Mouse (Mus musculus) erythroblast, embryonic 14.5 days (primary cell): ENCODE measurements around the gene Cd2. TPM values are rescaled to one million over a fixed set of nuclear protein-coding genes. Genes with fewer than 3 reads are reported as not detected.

Source experiments
- H3K27me3 ChIP-seq: 2 replicates; pipeline ENCODE4 v1.6.1; 2012; ENCODE audit warnings: inconsistent platforms; ENCODE audit not compliant: control insufficient read depth
- H3K36me3 ChIP-seq: 2 replicates; pipeline ENCODE4 v1.6.1; 2012; ENCODE audit warnings: mild to moderate bottlenecking, inconsistent platforms; ENCODE audit not compliant: control insufficient read depth
- H3K4me1 ChIP-seq: 2 replicates; pipeline ENCODE4 v1.6.1; 2012; ENCODE audit warnings: inconsistent platforms; ENCODE audit not compliant: control insufficient read depth
- H3K4me3 ChIP-seq: replicated peaks from 2 replicates; pipeline ENCODE3; 2012; ENCODE audit warnings: moderate library complexity, mild to moderate bottlenecking, inconsistent platforms
- H3K9me3 ChIP-seq: 2 replicates; pipeline ENCODE4 v1.6.1; 2012; ENCODE audit warnings: low read length, inconsistent platforms, mixed read lengths; ENCODE audit not compliant: control insufficient read depth
- GATA1 ChIP-seq: IDR thresholded peaks from 2 replicates; pipeline ENCODE4 v1.6.1; 2012; ENCODE audit warnings: low read length, inconsistent platforms, mixed read lengths
- TAL1 ChIP-seq: IDR thresholded peaks from 3 replicates; pipeline ENCODE4 v1.6.1; 2012; ENCODE audit warnings: low read length, inconsistent platforms, mixed read lengths
- polyA plus RNA-seq: library from polyadenylated mRNA; stranded (reverse); fragments of >175 nt; gene quantifications from 2 replicates; pipeline ENCODE4 v1.2.3, GENCODE M21; 2012

The Cd2 gene
- polyA plus RNA-seq, 1 experiment: not detected

DNA sequence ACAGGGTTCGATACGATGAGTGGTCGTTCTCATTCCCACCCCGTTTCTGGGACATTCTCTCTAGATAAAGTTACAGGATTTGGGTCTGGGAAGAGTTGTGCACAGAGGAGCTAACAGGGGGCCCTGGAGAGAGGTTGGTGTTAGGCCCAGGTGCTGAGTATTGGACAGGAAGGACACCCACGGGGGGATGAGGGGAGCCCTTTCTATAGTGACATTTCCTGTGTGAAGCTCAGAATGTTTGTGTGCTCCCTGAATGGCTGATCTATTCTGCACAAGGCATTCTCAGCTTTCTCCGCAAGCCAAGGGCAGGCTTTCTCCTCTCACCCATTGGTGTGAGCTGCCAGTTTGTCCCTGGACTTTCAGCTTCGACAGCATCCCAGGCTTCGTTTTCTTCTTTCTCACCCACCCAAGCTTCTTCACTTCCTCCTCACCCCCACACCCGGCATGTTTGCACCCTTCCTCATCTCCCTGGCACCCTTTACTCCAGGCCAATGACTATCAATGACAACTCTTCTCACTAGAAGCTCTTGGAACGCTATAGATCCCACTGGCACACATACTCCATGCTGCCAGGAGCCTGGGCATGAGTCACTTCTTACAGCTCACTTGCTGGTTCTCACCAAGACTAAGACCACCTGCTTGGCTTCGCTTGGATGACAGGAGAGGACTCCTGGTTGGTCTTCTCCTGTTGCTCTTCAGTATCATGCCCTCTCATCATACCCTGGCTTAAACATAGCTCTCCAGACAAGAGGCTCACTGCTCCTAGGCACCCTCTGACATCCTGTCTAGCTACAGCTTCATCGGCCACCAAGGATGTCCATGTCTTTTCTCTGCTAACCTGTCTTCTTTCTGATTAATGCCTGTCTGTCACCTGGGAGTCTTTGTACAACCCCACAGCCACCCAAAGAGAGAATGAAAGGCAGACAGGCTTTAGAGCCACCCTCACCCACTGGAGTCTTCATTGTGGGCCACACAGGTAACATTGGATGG, 1.1 kb downstream of the Cd2 start:
- Histone ChIP-seq H3K27me3 (0 out of 2 replicates have a peak, but pooled peaks cover 2% of the 10 kb centered on the region), H3K4me3 (no peak overlapping the region), H3K4me1 (no peaks in the 10 kb centered on the region), H3K9me3 (no peaks in the 10 kb centered on the region), H3K36me3 (no peaks in the 10 kb centered on the region)
- no peak for TF ChIP-seq GATA1

DNA sequence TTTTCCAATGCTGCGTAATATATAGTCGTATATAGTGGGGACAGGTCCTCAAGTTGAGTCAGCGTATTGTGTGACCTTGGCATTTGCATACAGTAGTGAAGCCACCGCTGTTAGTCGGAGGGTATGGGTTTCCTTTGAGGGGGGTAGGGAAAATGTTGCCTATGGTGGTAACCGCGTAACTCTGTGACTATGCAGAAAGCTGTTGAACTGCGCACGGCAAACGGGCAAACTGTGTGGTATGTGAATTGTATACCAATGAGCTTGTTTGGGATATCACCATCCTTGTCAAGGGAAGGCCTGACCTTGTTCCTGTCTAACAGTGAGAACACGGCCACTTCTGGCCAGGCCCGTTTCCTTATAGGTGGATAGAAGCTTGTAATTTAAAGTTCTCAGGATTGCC, 1.9 kb downstream of the Cd2 start:
- no peaks in the 10 kb centered on the region for H3K9me3 ChIP-seq
- no peak overlapping the region for H3K4me3 ChIP-seq
- TF ChIP-seq GATA1 (no peak), TAL1 (no peak)
- H3K27me3 ChIP-seq: no peaks in the 10 kb centered on the region
- no peaks in the 10 kb centered on the region for H3K4me1 ChIP-seq
- H3K36me3 ChIP-seq: no peaks in the 10 kb centered on the region

DNA sequence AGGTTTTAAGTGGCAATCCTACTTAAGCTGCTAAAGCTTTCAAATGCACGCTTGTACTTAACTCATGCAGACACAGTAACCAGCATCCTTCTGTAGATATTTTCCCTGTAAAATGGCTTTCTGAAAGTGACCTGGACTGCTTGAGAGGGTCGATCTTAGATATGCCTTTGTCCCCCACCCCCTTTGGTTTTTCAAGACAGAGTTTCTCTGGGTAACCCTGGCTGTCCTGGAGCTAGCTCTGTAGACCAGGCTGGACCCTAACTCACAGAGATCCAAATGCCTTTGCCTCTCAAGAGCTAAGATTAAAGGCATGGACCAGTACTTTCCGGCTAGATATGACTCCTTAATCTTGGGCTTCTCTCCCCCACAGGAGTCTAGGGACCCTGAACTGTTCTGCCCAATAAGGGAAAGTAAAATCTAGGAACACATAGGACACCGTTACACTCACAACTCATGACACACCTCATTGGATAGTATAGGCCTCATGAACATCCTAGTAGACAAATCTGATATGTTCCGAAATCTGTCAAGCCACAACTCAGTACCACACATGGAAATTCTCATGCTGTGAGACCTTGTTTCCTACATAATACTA, 2.6 kb downstream of the Cd2 start:
- TF ChIP-seq GATA1 (no peak), TAL1 (no peak)
- Histone ChIP-seq H3K4me1 (no peaks in the 10 kb centered on the region), H3K36me3 (no peaks in the 10 kb centered on the region), H3K27me3 (no peaks in the 10 kb centered on the region), H3K9me3 (no peaks in the 10 kb centered on the region), H3K4me3 (no peak overlapping the region)

DNA sequence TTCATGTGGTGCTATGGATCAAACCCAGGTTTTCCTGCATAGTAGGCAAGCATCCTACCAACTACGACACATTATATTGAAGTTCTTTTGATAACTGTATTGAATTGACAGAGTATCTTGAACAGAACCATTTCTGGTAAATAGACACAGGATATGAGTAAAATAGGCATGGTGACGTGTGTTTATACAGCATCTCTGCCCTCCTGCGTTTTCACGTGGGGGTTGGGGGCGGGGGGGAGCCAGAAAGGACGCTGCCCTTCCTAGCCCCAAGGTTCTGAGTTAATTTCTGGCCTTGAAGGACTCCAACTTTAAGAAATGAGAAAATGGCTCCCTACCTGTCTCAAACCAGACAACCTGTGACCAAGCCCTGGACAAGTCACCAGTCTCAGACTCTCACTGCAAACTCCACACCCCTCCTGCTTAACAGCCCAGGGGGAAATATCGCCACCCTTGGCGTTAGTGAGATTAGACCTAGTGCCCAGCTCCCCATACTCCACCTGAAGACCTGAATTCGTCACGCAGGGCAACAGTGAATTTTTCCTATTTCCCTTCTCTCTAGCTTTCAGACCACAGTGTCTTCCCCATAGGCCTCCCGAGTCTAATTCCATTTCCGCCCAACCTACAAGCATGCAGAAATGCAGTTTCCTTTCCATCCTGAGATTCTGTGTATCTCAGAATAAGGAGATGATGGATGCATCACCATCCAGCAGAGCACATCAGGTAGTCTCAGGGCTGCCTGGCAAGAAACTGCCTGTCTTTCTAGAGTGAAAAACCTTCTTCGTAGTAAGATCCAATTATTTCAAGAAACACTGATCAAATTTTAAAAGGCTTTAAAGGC, 3.7 kb downstream of the Cd2 start:
- Histone ChIP-seq H3K27me3 (no peaks in the 10 kb centered on the region), H3K4me3 (no peak overlapping the region), H3K9me3 (no peaks in the 10 kb centered on the region), H3K36me3 (no peaks in the 10 kb centered on the region), H3K4me1 (no peaks in the 10 kb centered on the region)
- TF ChIP-seq TAL1 (no peak), GATA1 (no peak)

DNA sequence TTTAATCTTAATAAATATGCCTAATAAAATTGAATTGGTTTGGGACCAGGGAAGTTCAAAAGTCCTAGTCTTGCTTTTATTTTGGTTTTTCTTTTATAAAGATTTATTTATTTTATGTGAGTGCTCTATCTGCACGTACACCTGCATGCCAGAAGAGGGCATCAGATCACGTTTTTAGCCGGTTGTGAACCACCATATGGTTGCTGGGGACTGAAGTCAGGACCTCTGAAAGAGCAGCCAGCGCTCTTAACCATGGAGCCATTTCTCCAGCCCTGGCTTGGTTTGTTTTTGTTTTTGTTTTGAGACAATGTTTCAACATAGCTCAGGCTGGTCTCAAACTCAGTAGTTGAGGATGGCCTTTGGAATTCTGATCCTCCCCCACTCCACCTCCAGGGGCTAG, 4.3 kb downstream of the Cd2 start:
- TF ChIP-seq TAL1 (no peak), GATA1 (no peak)
- Histone ChIP-seq H3K9me3 (no peaks in the 10 kb centered on the region), H3K27me3 (no peaks in the 10 kb centered on the region), H3K4me1 (no peaks in the 10 kb centered on the region), H3K36me3 (no peaks in the 10 kb centered on the region), H3K4me3 (no peak overlapping the region)

DNA sequence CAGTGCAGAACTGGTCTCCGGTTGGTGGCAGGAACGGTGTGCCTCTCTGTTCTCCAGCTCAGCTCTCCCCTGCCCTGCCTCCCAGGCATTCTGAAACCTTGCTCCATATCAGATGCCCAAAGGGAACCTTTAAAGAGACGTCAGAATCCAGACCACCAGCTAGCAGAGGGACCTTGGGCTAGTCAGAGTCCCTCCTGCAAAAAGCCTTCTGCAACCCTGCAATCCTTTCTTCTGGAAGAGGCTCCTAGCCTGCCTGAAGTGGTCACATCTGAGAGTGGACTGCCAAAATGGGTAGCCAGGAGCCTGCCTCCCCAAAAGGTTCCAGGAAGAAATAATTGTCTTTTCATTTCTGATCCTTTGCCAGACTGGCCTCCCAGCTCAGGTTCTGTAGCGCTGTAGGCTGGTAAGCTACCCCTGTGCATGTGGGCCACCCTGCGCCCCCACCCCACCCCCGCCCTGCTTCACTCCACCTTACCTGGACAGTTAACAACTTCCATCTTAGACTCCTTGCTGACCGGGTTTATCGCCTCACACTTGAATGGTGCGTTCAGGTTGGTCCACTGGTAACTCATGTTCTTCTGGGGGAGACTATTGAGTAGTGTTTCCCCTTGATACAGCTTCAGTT, 5.1 kb downstream of the Cd2 start:
- Histone ChIP-seq H3K36me3 (no peaks in the 10 kb centered on the region), H3K4me1 (no peaks in the 10 kb centered on the region), H3K27me3 (no peaks in the 10 kb centered on the region), H3K9me3 (no peaks in the 10 kb centered on the region), H3K4me3 (no peak overlapping the region)
- no peak for TF ChIP-seq GATA1
- no peak for TF ChIP-seq TAL1

DNA sequence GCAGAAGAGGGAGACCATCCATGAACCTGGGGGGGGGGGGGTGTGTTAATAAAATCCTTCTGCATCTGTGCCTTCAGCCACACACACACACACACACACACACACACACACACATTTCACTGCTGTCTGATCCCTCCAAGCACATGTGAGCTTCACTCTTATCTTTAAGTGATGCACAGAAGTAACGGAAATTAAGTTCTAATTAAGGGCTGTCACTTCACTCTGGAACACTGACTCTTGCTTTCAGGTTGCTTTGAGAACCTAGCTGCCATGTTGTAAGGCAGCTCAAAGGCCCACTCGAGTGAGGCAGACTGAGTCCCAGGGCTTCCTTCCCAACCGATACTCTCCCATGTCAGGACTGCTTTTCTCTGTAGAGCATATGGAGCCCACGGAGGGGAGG, 5.9 kb downstream of the Cd2 start:
- Histone ChIP-seq H3K9me3 (no peaks in the 10 kb centered on the region), H3K4me1 (no peaks in the 10 kb centered on the region), H3K36me3 (no peaks in the 10 kb centered on the region), H3K4me3 (no peak overlapping the region), H3K27me3 (no peaks in the 10 kb centered on the region)
- TF ChIP-seq TAL1: no peak
- TF ChIP-seq GATA1: no peak

DNA sequence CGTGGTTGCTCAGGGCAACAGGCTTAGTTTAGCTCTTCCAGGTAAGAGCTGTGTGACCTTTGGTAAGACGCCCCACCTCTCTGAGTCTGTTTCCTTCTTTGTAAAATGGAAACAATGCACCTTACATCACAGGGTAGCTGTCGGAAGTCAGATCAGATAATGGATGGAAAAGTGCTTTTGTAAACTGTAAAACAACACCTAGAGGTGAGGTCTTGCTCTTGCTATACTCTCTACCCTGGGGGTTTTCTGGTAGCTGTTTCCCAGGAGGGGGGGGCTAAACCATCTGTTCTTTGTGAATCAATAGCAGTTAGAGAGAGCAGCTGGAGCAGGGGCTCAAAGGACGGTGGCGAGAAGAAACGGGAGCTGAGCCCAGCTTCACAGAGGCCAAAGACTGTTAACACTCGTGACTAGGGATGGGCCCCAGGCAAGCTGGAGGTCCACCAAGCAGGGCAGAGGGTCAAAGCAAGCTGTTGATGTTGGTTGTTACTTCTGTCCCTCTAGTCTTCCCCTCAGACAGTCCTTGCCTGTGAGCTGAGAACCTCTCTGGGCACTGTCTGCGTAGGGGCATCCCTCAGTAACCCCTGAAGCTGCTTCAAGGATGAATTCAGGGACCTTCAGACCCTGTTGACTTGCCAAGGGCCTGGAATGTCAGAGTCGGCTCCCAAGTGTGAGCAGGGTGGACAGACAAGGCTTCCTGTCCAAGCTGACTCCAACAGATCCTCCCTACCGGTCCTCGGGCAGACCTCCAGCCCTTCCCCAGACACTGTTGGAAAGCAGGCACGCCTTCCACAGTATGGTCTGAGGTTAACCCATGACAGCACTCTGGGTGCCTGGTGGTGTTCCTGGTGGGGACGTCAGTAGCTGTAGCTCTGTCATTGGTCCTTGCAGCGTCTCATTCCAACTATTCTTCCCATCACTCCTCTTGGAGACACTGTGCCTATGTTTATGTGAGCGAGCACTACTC, 7.1 kb downstream of the Cd2 start:
- TF ChIP-seq GATA1 (no peak), TAL1 (no peak)
- no peak overlapping the region for H3K4me3 ChIP-seq

More for the DNA sequence above, 7.1 kb downstream of the Cd2 start:
- Histone ChIP-seq H3K4me1 (no peaks in the 10 kb centered on the region), H3K9me3 (no peaks in the 10 kb centered on the region), H3K27me3 (no peaks in the 10 kb centered on the region), H3K36me3 (no peaks in the 10 kb centered on the region)
